Mouse (Mus musculus): ENCODE results near the gene Atp8b5. TPM values are rescaled to one million over a fixed set of nuclear protein-coding genes. Genes with fewer than 3 reads are reported as not detected.

Atp8b5 gene
- polyA plus RNA-seq, 1 experiment = not detected

GRCm38 (mm10) chr4:43285476-43285875 is 18.5 kb downstream of the Atp8b5 start:
- TF ChIP-seq POLR2A (IDR thresholded peaks at IDR 0.05; ENCODE audit: insufficient read depth, low read depth, low read length) (no peak), CTCF (IDR thresholded peaks at IDR 0.05; ENCODE audit: insufficient read depth, low read depth, low read length) (no peak)
- H3K27ac ChIP-seq (ENCODE audit: insufficient read depth, low read depth, low read length) = no peak overlapping the region
- WGBS = 77% methylated on average over 5 of the region's 5 CpGs
- no peaks in the 10 kb centered on the region for H3K4me1 ChIP-seq (ENCODE audit: control insufficient read depth, insufficient read depth, low read length)
- H3K4me3 ChIP-seq (ENCODE audit: insufficient read depth, low read depth, low read length) = no peak overlapping the region

- WGBS = 69% methylated on average over 3 of the region's 3 CpGs
- H3K27ac ChIP-seq (ENCODE audit: insufficient read depth, low read depth, low read length) = no peak overlapping the region
- TF ChIP-seq POLR2A (IDR thresholded peaks at IDR 0.05; ENCODE audit: insufficient read depth, low read depth, low read length) (no peak), CTCF (IDR thresholded peaks at IDR 0.05; ENCODE audit: insufficient read depth, low read depth, low read length) (no peak)
Observed at GRCm38 (mm10) chr4:43287305-43287704, 20.3 kb downstream of the Atp8b5 start.

GRCm38 (mm10) chr4:43294001-43294400 is 27.0 kb downstream of the Atp8b5 start:
- TF ChIP-seq POLR2A (IDR thresholded peaks at IDR 0.05; ENCODE audit: insufficient read depth, low read depth, low read length) (no peak), CTCF (IDR thresholded peaks at IDR 0.05; ENCODE audit: insufficient read depth, low read depth, low read length) (no peak)
- H3K4me1 ChIP-seq (ENCODE audit: control insufficient read depth, insufficient read depth, low read length) = no peaks in the 10 kb centered on the region
- no peak overlapping the region for H3K4me3 ChIP-seq (ENCODE audit: insufficient read depth, low read depth, low read length)
- 40% methylated on average over 6 of the region's 6 CpGs for WGBS
- H3K27ac ChIP-seq (ENCODE audit: insufficient read depth, low read depth, low read length) = no peak overlapping the region

More at GRCm38 (mm10) chr4:43287305-43287704, 20.3 kb downstream of the Atp8b5 start:
- H3K4me1 ChIP-seq (ENCODE audit: control insufficient read depth, insufficient read depth, low read length) = no peaks in the 10 kb centered on the region
- no peak overlapping the region for H3K4me3 ChIP-seq (ENCODE audit: insufficient read depth, low read depth, low read length)

GRCm38 (mm10) chr4:43309696-43310338 is 42.9 kb downstream of the Atp8b5 start:
- no peaks in the 10 kb centered on the region for H3K4me1 ChIP-seq (ENCODE audit: control insufficient read depth, insufficient read depth, low read length)
- H3K27ac ChIP-seq (ENCODE audit: insufficient read depth, low read depth, low read length) = no peak overlapping the region
- WGBS = 48% methylated on average over 11 of the region's 11 CpGs
- H3K4me3 ChIP-seq (ENCODE audit: insufficient read depth, low read depth, low read length) = no peak overlapping the region
- no peak for TF ChIP-seq POLR2A (IDR thresholded peaks at IDR 0.05; ENCODE audit: insufficient read depth, low read depth, low read length)
- no peak for TF ChIP-seq CTCF (IDR thresholded peaks at IDR 0.05; ENCODE audit: insufficient read depth, low read depth, low read length)

- TF ChIP-seq CTCF (IDR thresholded peaks at IDR 0.05; ENCODE audit: insufficient read depth, low read depth, low read length) (no peak), POLR2A (IDR thresholded peaks at IDR 0.05; ENCODE audit: insufficient read depth, low read depth, low read length) (no peak)
- H3K27ac ChIP-seq (ENCODE audit: insufficient read depth, low read depth, low read length) = no peak overlapping the region
- no peak overlapping the region for H3K4me3 ChIP-seq (ENCODE audit: insufficient read depth, low read depth, low read length)
- no peaks in the 10 kb centered on the region for H3K4me1 ChIP-seq (ENCODE audit: control insufficient read depth, insufficient read depth, low read length)
- WGBS = 78% methylated on average over 4 of the region's 4 CpGs
Observed at GRCm38 (mm10) chr4:43321536-43321935, 54.6 kb downstream of the Atp8b5 start.

GRCm38 (mm10) chr4:43322336-43322735 is 55.4 kb downstream of the Atp8b5 start:
- Histone ChIP-seq H3K4me1 (ENCODE audit: control insufficient read depth, insufficient read depth, low read length) (no peaks in the 10 kb centered on the region), H3K4me3 (ENCODE audit: insufficient read depth, low read depth, low read length) (no peak overlapping the region), H3K27ac (ENCODE audit: insufficient read depth, low read depth, low read length) (no peak overlapping the region)
- TF ChIP-seq CTCF (IDR thresholded peaks at IDR 0.05; ENCODE audit: insufficient read depth, low read depth, low read length) (no peak), POLR2A (IDR thresholded peaks at IDR 0.05; ENCODE audit: insufficient read depth, low read depth, low read length) (no peak)
- 87% methylated on average over 14 of the region's 14 CpGs for WGBS

GRCm38 (mm10) chr4:43327118-43327517 is 60.2 kb downstream of the Atp8b5 start:
- Histone ChIP-seq H3K4me1 (ENCODE audit: control insufficient read depth, insufficient read depth, low read length) (no peaks in the 10 kb centered on the region), H3K27ac (ENCODE audit: insufficient read depth, low read depth, low read length) (no peak overlapping the region), H3K4me3 (ENCODE audit: insufficient read depth, low read depth, low read length) (no peak overlapping the region)
- TF ChIP-seq CTCF (IDR thresholded peaks at IDR 0.05; ENCODE audit: insufficient read depth, low read depth, low read length) = no peak
- TF ChIP-seq POLR2A (IDR thresholded peaks at IDR 0.05; ENCODE audit: insufficient read depth, low read depth, low read length) = no peak
- WGBS = 86% methylated on average over 2 of the region's 2 CpGs

GRCm38 (mm10) chr4:43334771-43335170 is 67.8 kb downstream of the Atp8b5 start:
- H3K4me3 ChIP-seq (ENCODE audit: insufficient read depth, low read depth, low read length) = no peak overlapping the region
- TF ChIP-seq POLR2A (IDR thresholded peaks at IDR 0.05; ENCODE audit: insufficient read depth, low read depth, low read length) = no peak
- no peak for TF ChIP-seq CTCF (IDR thresholded peaks at IDR 0.05; ENCODE audit: insufficient read depth, low read depth, low read length)
- H3K27ac ChIP-seq (ENCODE audit: insufficient read depth, low read depth, low read length) = no peak overlapping the region
- no peaks in the 10 kb centered on the region for H3K4me1 ChIP-seq (ENCODE audit: control insufficient read depth, insufficient read depth, low read length)
- WGBS = 45% methylated on average over 2 of the region's 2 CpGs

- Histone ChIP-seq H3K4me3 (ENCODE audit: insufficient read depth, low read depth, low read length) (no peak overlapping the region), H3K4me1 (ENCODE audit: control insufficient read depth, insufficient read depth, low read length) (no peaks in the 10 kb centered on the region), H3K27ac (ENCODE audit: insufficient read depth, low read depth, low read length) (no peak overlapping the region)
- TF ChIP-seq CTCF (IDR thresholded peaks at IDR 0.05; ENCODE audit: insufficient read depth, low read depth, low read length) = no peak
- no peak for TF ChIP-seq POLR2A (IDR thresholded peaks at IDR 0.05; ENCODE audit: insufficient read depth, low read depth, low read length)
Observed at GRCm38 (mm10) chr4:43336176-43336575, 69.2 kb downstream of the Atp8b5 start.
